Mouse (Mus musculus) thymus, postnatal 25 days (tissue): ENCODE results near the gene Lpin1.

Experiments used
- DNase-seq: peaks from one replicate; pipeline ENCODE4 v3.0.0; 2022

Lpin1 gene

GRCm38 (mm10) chr12:16618512-16619274 is 7.9 kb upstream of the Lpin1 start:
- DNase-seq, result no peak

- DNase-seq, result no peak
Observed at GRCm38 (mm10) chr12:16615738-16616137, 5.0 kb upstream of the Lpin1 start.

- DNase-seq, result no peak
Observed at GRCm38 (mm10) chr12:16614556-16614955, 3.8 kb upstream of the Lpin1 start.

- no peak for DNase-seq
Observed at GRCm38 (mm10) chr12:16605624-16606023, 5.1 kb downstream of the Lpin1 start.

GRCm38 (mm10) chr12:16602271-16602670 is 8.5 kb downstream of the Lpin1 start:
- DNase-seq, result no peak

GRCm38 (mm10) chr12:16600374-16600773 is 10.4 kb downstream of the Lpin1 start:
- no peak for DNase-seq

GRCm38 (mm10) chr12:16599359-16599758 is 11.4 kb downstream of the Lpin1 start:
- DNase-seq, result no peak

- DNase-seq, result no peak
Observed at GRCm38 (mm10) chr12:16593761-16594160, 17.0 kb downstream of the Lpin1 start.

GRCm38 (mm10) chr12:16593014-16593413 is 17.8 kb downstream of the Lpin1 start:
- no peak for DNase-seq

- no peak for DNase-seq
Observed at GRCm38 (mm10) chr12:16592451-16592850, 18.3 kb downstream of the Lpin1 start.

GRCm38 (mm10) chr12:16591453-16592200 is 19.1 kb downstream of the Lpin1 start:
- peak; percentile 88 for DNase-seq

GRCm38 (mm10) chr12:16589966-16590365 is 20.8 kb downstream of the Lpin1 start:
- no peak for DNase-seq

GRCm38 (mm10) chr12:16589204-16589949 is 21.4 kb downstream of the Lpin1 start:
- DNase-seq, result peak; percentile 96

GRCm38 (mm10) chr12:16588396-16589042 is 22.2 kb downstream of the Lpin1 start:
- DNase-seq, result no peak

GRCm38 (mm10) chr12:16587767-16588166 is 23.0 kb downstream of the Lpin1 start:
- DNase-seq, result no peak

- DNase-seq, result no peak
Observed at GRCm38 (mm10) chr12:16587111-16587510, 23.7 kb downstream of the Lpin1 start.

GRCm38 (mm10) chr12:16584964-16585363 is 25.8 kb downstream of the Lpin1 start:
- DNase-seq, result no peak

GRCm38 (mm10) chr12:16584035-16584682 is 26.6 kb downstream of the Lpin1 start:
- DNase-seq, result peak; percentile 37

GRCm38 (mm10) chr12:16583313-16583712 is 27.5 kb downstream of the Lpin1 start:
- no peak for DNase-seq

- DNase-seq, result no peak
Observed at GRCm38 (mm10) chr12:16580306-16580705, 30.5 kb downstream of the Lpin1 start.

GRCm38 (mm10) chr12:16577665-16578233 is 33.0 kb downstream of the Lpin1 start:
- DNase-seq, result no peak

GRCm38 (mm10) chr12:16571278-16571677 is 39.5 kb downstream of the Lpin1 start:
- DNase-seq, result no peak
